Mouse (Mus musculus) ovary, adult 18-20 months (tissue): ENCODE measurements around the gene Ttll12.

Experiments
- DNase-seq: peaks from one replicate; pipeline ENCODE4 v3.0.0; 2022; ENCODE audit warnings: low spot score, mixed read lengths

The Ttll12 gene

GRCm38 (mm10) chr15:83594513-83595363 lies at the start of gene Ttll12:
TSS of gene Ttll12 (minus strand) at chr15:83595157.
- peak; percentile 89 for DNase-seq

- no peak for DNase-seq
These were observed 47.6 kb upstream of the Ttll12 start for GRCm38 (mm10) chr15:83642518-83642917.

GRCm38 (mm10) chr15:83640208-83640607 lies 45.3 kb upstream of the Ttll12 start:
- DNase-seq = no peak

GRCm38 (mm10) chr15:83639160-83639559 lies 44.2 kb upstream of the Ttll12 start:
- no peak for DNase-seq

- DNase-seq = no peak
These were observed 43.4 kb upstream of the Ttll12 start for GRCm38 (mm10) chr15:83638196-83638899.

GRCm38 (mm10) chr15:83636759-83637158 lies 41.8 kb upstream of the Ttll12 start:
- DNase-seq = no peak

GRCm38 (mm10) chr15:83635251-83635650 lies 40.3 kb upstream of the Ttll12 start:
- DNase-seq = no peak

- no peak for DNase-seq
These were observed 39.1 kb upstream of the Ttll12 start for GRCm38 (mm10) chr15:83634076-83634475.

- no peak for DNase-seq
These were observed 36.1 kb upstream of the Ttll12 start for GRCm38 (mm10) chr15:83631071-83631470.

- DNase-seq = no peak
These were observed 34.8 kb upstream of the Ttll12 start for GRCm38 (mm10) chr15:83629716-83630115.

- no peak for DNase-seq
These were observed 31.2 kb upstream of the Ttll12 start for GRCm38 (mm10) chr15:83626142-83626645.

GRCm38 (mm10) chr15:83615245-83615644 lies 20.3 kb upstream of the Ttll12 start:
- DNase-seq = no peak

- peak; percentile 25 for DNase-seq
These were observed 12.3 kb upstream of the Ttll12 start for GRCm38 (mm10) chr15:83607115-83607802.

GRCm38 (mm10) chr15:83606700-83607099 lies 11.7 kb upstream of the Ttll12 start:
- no peak for DNase-seq

- no peak for DNase-seq
These were observed 11.3 kb upstream of the Ttll12 start for GRCm38 (mm10) chr15:83606216-83606615.

GRCm38 (mm10) chr15:83603426-83603825 lies 8.5 kb upstream of the Ttll12 start:
- DNase-seq = no peak

GRCm38 (mm10) chr15:83603046-83603396 lies 8.1 kb upstream of the Ttll12 start:
- DNase-seq = no peak

GRCm38 (mm10) chr15:83602372-83603045 lies 7.6 kb upstream of the Ttll12 start:
- peak; percentile 54 for DNase-seq

- DNase-seq = no peak
These were observed 6.2 kb upstream of the Ttll12 start for GRCm38 (mm10) chr15:83601185-83601584.

GRCm38 (mm10) chr15:83596833-83597232 lies 1.9 kb upstream of the Ttll12 start:
- DNase-seq = no peak

GRCm38 (mm10) chr15:83595364-83595711 lies 381 bp upstream of the Ttll12 start:
- DNase-seq = no peak
